8 mouse cellular contexts compared by ENCODE assay signal in genomic region chr2:71654817-71655503, GRCm38 (mm10).
DNase-seq lines count a peak whose midpoint lies in the region; ATAC-seq and TF ChIP-seq lines count a peak whose summit lies in the region.

No protein-coding gene starts in this region.

- no peaks in the 10 kb centered on the region for H3K27me3 ChIP-seq in heart, adult 2 months (ENCODE audit: control insufficient read depth, insufficient read depth, low read length)
- H3K27me3 ChIP-seq in E14TG2a.4 (ENCODE audit: insufficient read depth, low read length), result peaks cover 3% of the 10 kb centered on the region; the same call in 1 of the 2 replicates
- no peaks in the 10 kb centered on the region for H3K27me3 ChIP-seq in forebrain, embryonic 15.5 days
- H3K27me3 ChIP-seq in liver, embryonic 14.5 days (ENCODE audit: control insufficient read depth, insufficient read depth, low read length), result no peaks in the 10 kb centered on the region

- DNase-seq in heart, adult 11 months, result peak; percentile 84
- DNase-seq in heart, adult 2 months, result no peak
- no peak for DNase-seq in liver, embryonic 14.5 days (ENCODE audit: low read depth in 3 of 3, low spot score in 3 of 3)
- no peak for DNase-seq in urinary bladder, adult 18-20 months (ENCODE audit: low spot score in 2 of 2)
- no peak for DNase-seq in layer of hippocampus, postnatal 25 days (ENCODE audit: extremely low spot score in 1 of 2, low spot score in 1 of 2)
- no peak for DNase-seq in lung, postnatal 10 days

- intact Hi-C loops in heart, adult 2 months (cut with DNase I), result no loop called here

- TF ChIP-seq POLR2A in heart, adult 2 months (IDR thresholded peaks at IDR 0.05; ENCODE audit: insufficient read depth, low read depth, low read length), result no peak

- peaks cover 2% of the 10 kb centered on the region for H3K4me1 ChIP-seq in heart, adult 2 months (ENCODE audit: control insufficient read depth, insufficient read depth, low read length)
- peaks cover 80% of the 10 kb centered on the region for H3K4me1 ChIP-seq in E14TG2a.4 (replicated peaks; ENCODE audit: low read depth, low read length)
- H3K4me1 ChIP-seq in forebrain, embryonic 15.5 days, result peaks cover 34% of the 10 kb centered on the region
- H3K4me1 ChIP-seq in liver, embryonic 14.5 days (replicated peaks; ENCODE audit: control insufficient read depth in 2 of 2, insufficient read depth in 2 of 2, low read length in 1 of 2), result peaks cover 9 to 16% of the 10 kb centered on the region in 2 experiments

- H3K9ac ChIP-seq in heart, adult 2 months (ENCODE audit: low read depth, low read length), result no peak overlapping the region
- H3K9ac ChIP-seq in forebrain, embryonic 15.5 days (replicated peaks), result no peak overlapping the region
- H3K9ac ChIP-seq in liver, embryonic 14.5 days (replicated peaks), result no peak overlapping the region

- no peak for TF ChIP-seq CTCF in heart, adult 2 months (IDR thresholded peaks at IDR 0.05)
- TF ChIP-seq CTCF in E14TG2a.4 (conservative IDR thresholded peaks at IDR 0.05; ENCODE audit: low read length), result no peak
- TF ChIP-seq CTCF in liver, embryonic 14.5 days (IDR thresholded peaks at IDR 0.05; ENCODE audit: low read depth), result no peak

- 71% methylated on average over 8 of the region's 8 CpGs for WGBS in heart, adult 2 months
- WGBS in forebrain, embryonic 15.5 days, result 8% methylated on average over 8 of the region's 8 CpGs
- 29% methylated on average over 8 of the region's 8 CpGs for WGBS in liver, embryonic 14.5 days (ENCODE audit: insufficient replicate concordance)

- ATAC-seq in forebrain, embryonic 15.5 days (replicated peaks), result peak; percentile 27; the same call in 1 of the 2 replicates
- no peak for ATAC-seq in liver, embryonic 14.5 days (ENCODE audit: insufficient read depth)

- no peak overlapping the region for H3K4me2 ChIP-seq in forebrain, embryonic 15.5 days (replicated peaks)
- peak overlapping the region; percentile 70 for H3K4me2 ChIP-seq in liver, embryonic 14.5 days (ENCODE audit: low read depth)

- H3K27ac ChIP-seq in heart, adult 2 months, result no peak overlapping the region
- H3K27ac ChIP-seq in forebrain, embryonic 15.5 days (replicated peaks), result 0 out of 2 replicates have a peak overlapping the region, but pooled peaks have one; percentile 21
- H3K27ac ChIP-seq in liver, embryonic 14.5 days, result no peak overlapping the region

- TF ChIP-seq EP300 in heart, adult 2 months (IDR thresholded peaks at IDR 0.05; ENCODE audit: insufficient read depth, low read depth, low read length), result no peak
- TF ChIP-seq EP300 in liver, embryonic 14.5 days (IDR thresholded peaks at IDR 0.05; ENCODE audit: low read depth), result no peak

- no peak overlapping the region for H3K4me3 ChIP-seq in heart, adult 2 months
- peak overlapping the region; percentile 53; the same call in 1 of the 2 replicates for H3K4me3 ChIP-seq in E14TG2a.4 (replicated peaks; ENCODE audit: low read length)
- H3K4me3 ChIP-seq in forebrain, embryonic 15.5 days, result no peak overlapping the region
- no peak overlapping the region for H3K4me3 ChIP-seq in liver, embryonic 14.5 days (ENCODE audit: insufficient read depth in 1 of 2, low read depth in 2 of 2, low read length in 2 of 2)

- H3K36me3 ChIP-seq in heart, adult 2 months (ENCODE audit: control insufficient read depth, insufficient read depth, low read length), result no peaks in the 10 kb centered on the region; the same call in 1 of the 2 replicates
- H3K36me3 ChIP-seq in E14TG2a.4 (ENCODE audit: insufficient read depth, low read length), result no peaks in the 10 kb centered on the region
- no peaks in the 10 kb centered on the region for H3K36me3 ChIP-seq in forebrain, embryonic 15.5 days
- no peaks in the 10 kb centered on the region for H3K36me3 ChIP-seq in liver, embryonic 14.5 days (replicated peaks; ENCODE audit: control insufficient read depth, insufficient read depth, low read depth)

- no peaks in the 10 kb centered on the region for H3K79me2 ChIP-seq in heart, adult 2 months (replicated peaks; ENCODE audit: control insufficient read depth, insufficient read depth, low read length)

- no peaks in the 10 kb centered on the region for H3K9me3 ChIP-seq in E14TG2a.4 (ENCODE audit: low read length)
- H3K9me3 ChIP-seq in forebrain, embryonic 15.5 days, result no peaks in the 10 kb centered on the region
- no peaks in the 10 kb centered on the region for H3K9me3 ChIP-seq in liver, embryonic 14.5 days (ENCODE audit: control insufficient read depth, low read length)
